Mouse (Mus musculus) heart, adult 8-10 months (tissue): ENCODE measurements around the gene Camk2g. TPM values are rescaled to one million over a fixed set of nuclear protein-coding genes. Genes with fewer than 3 reads are reported as not detected.

Experiments used
- DNase-seq: peaks from one replicate; pipeline ENCODE4 v3.0.0; 2022; ENCODE audit warnings: low spot score
- total RNA-seq, 4 experiments: library from RNA; stranded (reverse); gene quantifications; 2 replicates each; pipeline ENCODE4 v1.2.4; 2022

Camk2g gene
- total RNA-seq, 4 experiments from 2014 or later, result 47.2 to 73.5 (median 58.4) TPM

- no peak for DNase-seq
These were observed 8.7 kb downstream of the Camk2g start for GRCm38 (mm10) chr14:20785231-20785630.

GRCm38 (mm10) chr14:20784708-20785107, 9.2 kb downstream of the Camk2g start:
- DNase-seq, result no peak

GRCm38 (mm10) chr14:20783526-20783925, 10.4 kb downstream of the Camk2g start:
- DNase-seq, result no peak

GRCm38 (mm10) chr14:20782860-20783259, 11.0 kb downstream of the Camk2g start:
- no peak for DNase-seq

- no peak for DNase-seq
These were observed 13.7 kb downstream of the Camk2g start for GRCm38 (mm10) chr14:20780217-20780616.

GRCm38 (mm10) chr14:20778496-20778895, 15.4 kb downstream of the Camk2g start:
- no peak for DNase-seq

GRCm38 (mm10) chr14:20775661-20776060, 18.2 kb downstream of the Camk2g start:
- DNase-seq, result no peak

GRCm38 (mm10) chr14:20773410-20773809, 20.5 kb downstream of the Camk2g start:
- no peak for DNase-seq

- no peak for DNase-seq
These were observed 21.1 kb downstream of the Camk2g start for GRCm38 (mm10) chr14:20772808-20773207.

GRCm38 (mm10) chr14:20771941-20772340, 21.9 kb downstream of the Camk2g start:
- DNase-seq, result no peak

GRCm38 (mm10) chr14:20768581-20768980, 25.3 kb downstream of the Camk2g start:
- peak; percentile 35 for DNase-seq

GRCm38 (mm10) chr14:20767936-20768335, 26.0 kb downstream of the Camk2g start:
- DNase-seq, result no peak

- peak; percentile 93 for DNase-seq
These were observed 28.1 kb downstream of the Camk2g start for GRCm38 (mm10) chr14:20765642-20766258.

- peak; percentile 24 for DNase-seq
These were observed 28.9 kb downstream of the Camk2g start for GRCm38 (mm10) chr14:20764942-20765341.

GRCm38 (mm10) chr14:20758768-20759435, 35.0 kb downstream of the Camk2g start:
- no peak for DNase-seq

GRCm38 (mm10) chr14:20757370-20757907, 36.4 kb downstream of the Camk2g start:
- peak; percentile 27 for DNase-seq

- DNase-seq, result no peak
These were observed 40.1 kb downstream of the Camk2g start for GRCm38 (mm10) chr14:20753792-20754191.

- DNase-seq, result no peak
These were observed 43.4 kb downstream of the Camk2g start for GRCm38 (mm10) chr14:20750503-20750902.

- no peak for DNase-seq
These were observed 44.3 kb downstream of the Camk2g start for GRCm38 (mm10) chr14:20749494-20750051.

- no peak for DNase-seq
These were observed 45.5 kb downstream of the Camk2g start for GRCm38 (mm10) chr14:20748388-20748787.

- no peak for DNase-seq
These were observed 47.0 kb downstream of the Camk2g start for GRCm38 (mm10) chr14:20746935-20747334.

GRCm38 (mm10) chr14:20743614-20744013, 50.3 kb downstream of the Camk2g start:
- no peak for DNase-seq

- no peak for DNase-seq
These were observed 52.6 kb downstream of the Camk2g start for GRCm38 (mm10) chr14:20741301-20741700.
